Mouse (Mus musculus): ENCODE measurements around the gene Fam107b.

- TF ChIP-seq CTCF (IDR thresholded peaks at IDR 0.05; ENCODE audit: insufficient read depth, low read length), result no peak
- no peak for TF ChIP-seq POLR2A (IDR thresholded peaks at IDR 0.05; ENCODE audit: borderline replicate concordance, extremely low read depth, low read depth, low read length)
These were observed 89.1 kb downstream of the Fam107b start for GRCm38 (mm10) chr2:3659300-3659910.

Measured in lung, adult 2 months (tissue).